Mouse (Mus musculus) T-cell, adult 2 months (primary cell): ENCODE measurements around the gene Cox10.

Source experiments
- DNase-seq: peaks from one replicate; pipeline ENCODE4 v3.0.0; 2022; ENCODE audit warnings: low spot score

Cox10 gene

DNA sequence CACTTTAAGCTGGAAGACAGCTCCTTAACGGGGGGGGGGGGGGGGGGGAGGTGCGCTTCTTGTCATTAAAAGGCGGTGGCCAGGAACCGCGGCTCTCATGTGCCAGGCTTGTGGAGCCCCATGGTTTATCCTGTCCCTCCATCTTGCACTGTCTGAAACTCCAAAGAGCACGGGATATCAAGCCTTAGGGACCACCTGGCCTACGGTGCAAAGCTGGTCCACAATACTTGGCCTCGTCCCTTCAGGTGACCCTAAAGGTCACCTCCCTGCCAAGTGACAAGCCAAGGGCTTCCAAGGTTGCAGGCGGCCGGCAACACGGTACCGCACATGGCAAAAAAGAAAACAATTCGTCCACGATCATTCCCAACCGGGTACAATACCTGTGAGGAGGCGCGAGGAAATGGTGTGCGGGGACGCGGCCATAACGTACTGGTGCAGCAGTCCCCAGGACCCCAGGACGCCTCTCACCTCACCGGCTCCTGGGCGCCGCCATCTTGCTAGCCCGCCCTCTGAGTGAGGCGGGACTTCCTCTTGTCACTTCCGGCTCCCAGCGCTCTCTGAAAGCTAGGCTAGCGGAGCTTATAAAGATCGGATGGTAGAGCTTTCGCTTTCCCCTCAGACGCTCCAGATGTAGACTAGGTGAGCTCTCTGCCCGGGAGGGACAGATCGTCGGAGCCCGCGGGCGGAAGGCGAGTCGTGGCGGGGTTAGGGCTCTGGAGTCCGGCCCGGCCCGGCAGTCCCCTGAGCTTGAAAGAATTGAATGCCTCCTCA lies at the start of gene Cox10:
Gene Cox10 (minus strand): TSS at position 513 of the 771 bp plus-strand sequence.
- peak; percentile 92 for DNase-seq

- DNase-seq = no peak
Observed at GRCm38 (mm10) chr11:64128016-64128415, 48.7 kb upstream of the Cox10 start.

DNA sequence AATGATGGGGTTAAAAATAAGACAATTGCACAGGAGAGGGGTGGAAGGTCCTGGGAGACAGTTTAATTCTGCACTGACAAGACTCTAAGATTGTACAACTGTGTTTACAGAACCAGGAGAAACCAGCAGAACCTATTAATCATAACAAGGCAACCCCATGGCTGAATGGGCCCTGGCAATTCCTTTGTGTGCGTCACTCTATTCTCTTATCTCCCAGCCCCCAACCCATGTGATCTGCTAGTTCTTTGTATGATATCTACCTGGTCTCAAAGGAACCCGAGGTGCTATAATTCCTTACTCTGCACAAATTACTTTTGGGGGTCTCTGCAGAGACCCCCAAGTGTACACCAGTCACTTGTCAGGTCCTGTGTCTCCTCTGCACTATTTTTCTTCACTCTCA lies 46.2 kb upstream of the Cox10 start:
- DNase-seq = no peak

DNA sequence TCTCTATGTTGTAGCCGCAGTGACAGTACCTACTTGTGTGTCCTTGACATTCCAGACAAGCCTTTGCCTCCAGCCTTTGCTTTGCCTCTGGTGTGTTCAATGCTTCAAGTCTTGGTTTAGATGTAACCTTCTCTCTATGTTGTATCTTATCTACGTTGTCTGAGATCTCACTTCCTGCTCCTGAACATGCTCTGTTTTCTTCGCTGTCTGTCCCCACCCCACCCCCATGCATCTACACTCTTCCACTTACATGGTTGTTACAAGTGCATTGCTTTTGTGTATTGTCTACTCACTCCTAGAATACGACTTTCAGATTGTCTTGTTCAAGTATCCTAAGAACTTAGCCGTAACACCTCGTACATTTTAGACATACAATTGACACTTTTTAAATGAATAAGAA lies 43.9 kb upstream of the Cox10 start:
- peak; percentile 46 for DNase-seq

DNA sequence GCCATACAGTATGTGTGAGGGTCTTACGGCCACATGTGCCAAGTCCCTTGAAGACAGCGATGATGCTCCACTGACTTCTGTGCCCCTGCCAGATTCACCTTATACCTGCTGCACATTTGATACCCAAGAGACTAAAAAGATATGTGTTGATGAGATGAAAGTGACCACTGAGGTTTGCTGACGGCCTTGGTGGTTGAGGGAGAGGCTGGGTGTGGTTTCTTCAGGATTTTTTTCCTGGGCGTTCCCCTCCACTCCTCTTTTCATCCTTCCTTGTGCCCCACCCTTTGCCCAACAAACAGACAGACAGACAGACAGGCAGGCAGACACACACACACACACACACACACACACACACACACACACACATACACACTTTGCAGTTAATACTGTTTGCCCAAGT lies 37.4 kb upstream of the Cox10 start:
- DNase-seq = peak; percentile 61

DNA sequence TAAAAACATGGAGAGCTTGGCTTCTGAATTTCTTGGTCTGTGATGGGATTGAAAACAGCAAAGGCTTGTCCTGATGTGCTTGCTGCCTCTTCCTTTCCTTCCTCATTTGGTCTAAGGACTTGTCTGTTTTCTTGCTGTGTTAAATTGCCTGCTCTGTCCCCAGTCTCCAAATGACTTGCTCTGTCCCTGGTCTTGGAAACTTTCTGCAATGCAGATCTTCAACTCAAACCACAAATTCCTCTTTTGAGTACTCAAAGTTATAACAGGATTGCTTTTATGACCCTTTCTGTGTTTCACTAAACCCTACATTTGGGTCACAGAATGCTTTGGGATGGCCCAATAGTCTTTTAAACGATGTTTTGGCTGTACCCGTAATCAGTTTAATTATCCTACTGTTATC lies 36.6 kb upstream of the Cox10 start:
- DNase-seq = no peak

DNA sequence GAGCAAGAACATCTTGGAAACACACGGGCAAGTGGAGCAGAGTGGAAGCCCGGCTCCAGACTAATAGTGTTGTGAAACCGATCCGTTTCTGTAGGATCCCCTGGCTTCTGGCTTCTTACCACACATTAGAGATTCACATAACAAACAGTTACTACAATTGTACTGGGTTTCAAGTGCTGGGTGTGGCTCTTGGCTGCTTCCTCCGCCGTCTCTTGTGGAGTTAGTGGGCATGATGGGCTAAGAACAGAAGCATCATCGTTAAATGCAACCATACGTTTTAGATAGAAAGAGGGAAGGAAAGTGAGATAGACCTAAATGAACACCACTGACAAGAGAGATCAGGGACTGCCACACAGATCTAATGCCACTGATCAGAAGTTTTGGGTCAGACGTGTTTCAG lies 35.8 kb upstream of the Cox10 start:
- DNase-seq = peak; percentile 36

DNA sequence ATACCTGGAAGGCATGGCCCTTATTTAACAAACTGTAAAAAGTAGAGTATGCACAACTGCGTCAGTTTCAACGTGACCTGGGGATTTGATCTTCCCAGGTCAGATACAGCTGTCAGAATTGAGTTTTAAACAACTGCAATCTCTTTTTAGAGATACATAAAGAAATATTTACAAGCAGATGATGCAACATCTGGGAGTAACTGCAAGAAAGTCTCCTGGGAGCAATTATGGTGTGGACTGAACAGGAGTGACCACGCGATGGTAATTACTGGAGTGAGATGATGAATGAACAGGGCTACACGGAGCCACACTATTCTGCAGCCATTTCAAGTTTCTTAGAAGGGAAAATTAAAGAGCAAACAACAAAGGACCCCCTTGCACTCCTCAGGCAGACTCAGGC lies 20.8 kb upstream of the Cox10 start:
- DNase-seq = no peak

- no peak for DNase-seq
Observed at GRCm38 (mm10) chr11:64093058-64093457, 13.8 kb upstream of the Cox10 start.

GRCm38 (mm10) chr11:64091150-64091549 lies 11.9 kb upstream of the Cox10 start:
- DNase-seq = no peak

GRCm38 (mm10) chr11:64089682-64090081 lies 10.4 kb upstream of the Cox10 start:
- no peak for DNase-seq

- peak; percentile 39 for DNase-seq
Observed at GRCm38 (mm10) chr11:64085888-64086287, 6.6 kb upstream of the Cox10 start.

- DNase-seq = no peak
Observed at GRCm38 (mm10) chr11:64079727-64080081, 436 bp upstream of the Cox10 start.

DNA sequence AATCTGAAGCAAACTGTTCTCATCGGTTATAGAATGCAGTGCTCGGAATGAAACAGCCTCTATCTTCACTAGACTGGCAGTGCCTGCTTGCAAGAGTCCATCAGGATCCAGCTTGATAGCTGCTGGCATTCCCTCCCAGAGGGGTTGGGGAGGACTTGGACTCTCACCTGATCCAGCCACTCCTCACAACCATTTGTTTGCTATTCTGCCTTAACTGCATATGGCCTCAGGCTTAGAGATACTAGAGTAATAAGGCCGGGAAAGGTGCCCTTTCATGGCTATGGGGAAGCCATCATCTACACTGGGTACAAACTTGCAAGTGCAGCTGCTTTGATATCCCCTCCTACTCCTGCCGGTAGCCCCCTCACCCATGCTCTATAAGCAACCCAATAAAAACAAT lies 3.1 kb downstream of the Cox10 start:
- no peak for DNase-seq

DNA sequence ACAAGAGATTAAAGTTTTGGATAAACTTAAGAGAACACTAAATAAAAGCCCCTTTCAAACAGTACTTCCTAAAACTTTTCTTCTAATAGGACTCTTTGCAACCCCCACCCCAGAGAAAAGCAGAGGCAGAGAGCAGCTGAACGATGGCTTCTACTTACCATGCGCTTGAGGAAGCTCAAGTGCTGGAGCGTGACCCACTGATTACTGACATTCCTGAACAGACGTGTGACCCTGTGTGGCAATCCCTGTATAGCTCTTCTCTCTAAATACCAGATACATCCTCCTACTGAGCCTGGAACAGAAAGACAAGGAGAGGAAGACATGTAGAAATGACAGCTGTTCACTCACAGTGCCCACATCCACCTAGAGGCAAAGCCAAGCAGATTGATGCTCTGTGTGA lies 5.9 kb downstream of the Cox10 start:
- no peak for DNase-seq

GRCm38 (mm10) chr11:64071536-64071935 lies 7.7 kb downstream of the Cox10 start:
- DNase-seq = no peak

DNA sequence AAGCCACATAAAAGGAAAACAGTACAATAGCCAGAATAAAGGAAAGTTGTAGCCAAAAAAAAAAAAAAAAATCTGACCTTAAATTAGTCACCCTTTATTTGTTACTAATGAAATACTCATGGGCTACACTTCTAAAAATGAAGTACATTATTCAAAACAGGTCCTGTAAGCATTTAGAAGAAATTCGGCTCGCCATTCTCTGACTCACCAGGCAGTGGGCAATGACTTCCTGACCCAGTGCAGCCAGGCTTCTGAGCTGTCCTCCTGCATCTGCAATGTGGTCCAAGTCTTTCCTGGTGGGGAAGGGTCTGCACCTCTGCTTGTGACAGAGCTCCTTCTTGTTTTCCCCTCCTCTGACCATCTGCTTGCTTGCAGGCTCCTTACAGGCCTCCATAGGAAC lies 13.3 kb downstream of the Cox10 start:
- DNase-seq = no peak

DNA sequence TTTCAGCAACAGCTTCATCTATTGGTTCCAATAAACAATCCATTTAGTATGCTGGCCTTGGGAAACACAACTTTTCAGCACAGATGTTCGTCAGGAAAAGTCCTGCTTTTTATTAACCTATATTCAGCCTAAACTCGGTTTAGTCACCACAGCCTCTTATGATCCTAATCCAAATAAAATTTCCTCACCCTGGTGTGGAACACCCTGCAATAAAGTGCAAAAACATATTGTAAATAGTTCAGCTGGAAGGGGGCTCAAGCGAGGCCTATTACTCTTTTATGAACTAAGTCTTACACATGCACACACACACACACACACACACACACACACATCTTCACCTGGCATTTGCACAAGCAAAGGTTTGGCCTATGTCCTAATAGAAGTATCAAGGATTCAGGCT lies 16.1 kb downstream of the Cox10 start:
- DNase-seq = no peak

GRCm38 (mm10) chr11:64062226-64062625 lies 17.0 kb downstream of the Cox10 start:
- no peak for DNase-seq

GRCm38 (mm10) chr11:64059305-64059704 lies 20.0 kb downstream of the Cox10 start:
- DNase-seq = no peak

DNA sequence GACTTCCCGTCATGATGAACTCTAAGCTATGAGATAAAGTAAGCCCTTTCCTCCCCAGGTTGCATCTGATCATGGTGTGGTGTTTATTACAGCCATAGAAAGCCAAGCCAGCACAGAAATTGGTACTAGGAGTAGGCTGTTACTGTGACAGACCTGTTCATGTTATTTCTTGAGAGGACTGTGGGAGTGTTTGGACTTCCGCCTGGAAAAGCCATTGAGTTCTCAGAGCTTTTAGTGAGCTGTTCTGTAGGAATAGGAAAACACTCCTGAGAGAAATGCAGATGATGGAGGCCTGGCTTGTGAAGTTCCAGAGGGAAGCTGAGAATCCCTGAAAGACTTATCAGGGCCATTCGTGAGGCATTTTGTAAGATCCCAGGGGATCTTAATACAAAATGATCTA lies 20.8 kb downstream of the Cox10 start:
- no peak for DNase-seq

DNA sequence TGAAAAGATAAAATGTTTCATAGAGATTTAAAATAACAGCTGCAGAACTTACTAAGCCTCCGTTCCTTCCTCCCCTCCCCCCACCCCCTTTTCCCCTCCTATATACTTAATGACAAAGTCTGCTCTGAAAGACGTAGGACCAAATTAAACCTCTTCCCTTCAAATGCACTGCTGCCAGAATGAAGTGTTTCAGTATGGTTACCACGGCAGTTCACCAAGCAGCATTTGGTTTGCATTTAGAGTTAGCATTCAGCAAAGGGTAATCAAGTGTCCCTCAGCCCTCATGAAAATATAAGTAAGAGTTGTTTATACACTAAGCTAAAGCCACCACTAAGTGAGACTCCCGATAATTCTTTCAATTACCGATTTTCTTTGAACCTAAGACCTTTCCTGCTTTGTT lies 25.9 kb downstream of the Cox10 start:
- no peak for DNase-seq

- DNase-seq = peak; percentile 38
Observed at GRCm38 (mm10) chr11:64051195-64051968, 27.9 kb downstream of the Cox10 start.

DNA sequence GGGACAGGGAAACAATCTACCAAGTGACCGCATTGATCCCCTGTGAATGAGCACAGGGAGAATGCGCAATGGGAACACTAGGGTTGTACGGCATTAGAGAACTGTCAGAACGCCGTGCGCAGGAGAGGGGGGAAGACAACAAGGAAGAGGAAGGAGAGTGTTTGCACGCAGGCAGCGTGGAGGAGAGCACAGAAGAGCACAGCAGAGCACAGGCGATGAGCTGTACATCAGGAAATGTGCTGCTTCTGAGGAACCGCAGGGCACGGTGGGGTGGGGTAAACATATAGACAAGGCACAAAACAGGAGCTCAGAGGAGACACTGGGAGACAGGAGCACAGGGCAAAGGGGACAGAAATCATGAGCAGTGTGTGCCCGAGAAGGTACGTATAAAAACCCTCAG lies 31.8 kb downstream of the Cox10 start:
- DNase-seq = peak; percentile 59
